Mouse (Mus musculus): Measurements from ENCODE around the gene Dcaf6. TPM values are rescaled to one million over a fixed set of nuclear protein-coding genes. Genes with fewer than 3 reads are reported as not detected.
"Not testable (repeated sequence)": the region's sequence is repeated elsewhere in the genome, so short reads cannot be mapped to it uniquely, and the experiment has no call there.

Gene Dcaf6
- polyA plus RNA-seq, 1 experiment from 2014 or later, result 11.9 TPM

DNA sequence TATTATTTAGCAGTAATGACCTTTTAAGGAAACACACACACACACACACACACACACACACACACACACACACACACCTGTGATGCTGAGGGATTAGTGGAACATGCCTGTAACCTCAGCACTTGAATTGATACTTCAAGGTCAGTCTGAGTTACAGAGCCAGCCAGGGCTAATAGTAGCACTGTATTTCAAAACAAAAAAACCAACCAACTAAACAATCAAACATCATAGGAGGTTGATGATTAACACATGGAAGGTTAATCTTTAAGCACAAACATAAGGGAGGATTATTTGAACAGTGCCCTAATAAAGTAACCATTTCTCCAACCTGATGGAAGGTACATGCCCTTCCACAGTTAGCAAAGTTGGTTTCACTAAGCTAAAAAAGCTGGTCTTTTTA, 111.6 kb downstream of the Dcaf6 start:
- no peak for ATAC-seq (ENCODE audit: low FRiP score)
- Histone ChIP-seq H3K27me3 (ENCODE audit: control insufficient read depth, insufficient read depth, low read length) (no peaks in the 10 kb centered on the region), H3K27ac (ENCODE audit: low read depth, low read length) (no peak overlapping the region)

DNA sequence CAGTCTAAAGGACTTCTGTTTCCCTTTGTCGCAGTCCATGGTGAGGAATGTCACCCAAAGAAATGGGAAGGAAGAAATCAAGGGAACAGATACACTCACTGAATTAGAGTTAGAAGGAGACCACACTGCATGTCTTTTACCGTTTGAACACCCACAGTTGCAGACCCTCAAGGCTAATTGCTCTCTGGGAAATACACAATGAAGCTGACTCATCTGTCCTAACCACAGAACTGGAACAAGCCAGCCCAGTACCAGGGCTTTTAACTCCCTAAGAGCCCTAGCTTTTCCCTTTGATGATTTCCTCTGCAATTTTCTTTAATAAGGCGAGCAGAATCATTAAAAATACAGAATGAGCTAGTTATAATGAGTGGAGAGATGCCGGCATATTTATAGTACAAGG, 115.8 kb downstream of the Dcaf6 start:
- WGBS, result 70% methylated on average over 4 of the region's 4 CpGs

More for the DNA sequence above, 111.6 kb downstream of the Dcaf6 start:
- no peak for DNase-seq (ENCODE audit: low spot score)
- H3K9ac ChIP-seq (ENCODE audit: low read depth, low read length), result no peak overlapping the region
- H3K4me3 ChIP-seq (ENCODE audit: low read depth, low read length), result no peak overlapping the region
- no peaks in the 10 kb centered on the region for H3K36me3 ChIP-seq (ENCODE audit: control insufficient read depth, insufficient read depth, low read length)
- H3K9me3 ChIP-seq (ENCODE audit: control insufficient read depth, low read length), result no peaks in the 10 kb centered on the region
- H3K4me1 ChIP-seq (replicated peaks; ENCODE audit: control insufficient read depth, insufficient read depth, low read length), result no peaks in the 10 kb centered on the region
- H3K4me2 ChIP-seq (replicated peaks; ENCODE audit: low read depth, low read length), result no peak overlapping the region

DNA sequence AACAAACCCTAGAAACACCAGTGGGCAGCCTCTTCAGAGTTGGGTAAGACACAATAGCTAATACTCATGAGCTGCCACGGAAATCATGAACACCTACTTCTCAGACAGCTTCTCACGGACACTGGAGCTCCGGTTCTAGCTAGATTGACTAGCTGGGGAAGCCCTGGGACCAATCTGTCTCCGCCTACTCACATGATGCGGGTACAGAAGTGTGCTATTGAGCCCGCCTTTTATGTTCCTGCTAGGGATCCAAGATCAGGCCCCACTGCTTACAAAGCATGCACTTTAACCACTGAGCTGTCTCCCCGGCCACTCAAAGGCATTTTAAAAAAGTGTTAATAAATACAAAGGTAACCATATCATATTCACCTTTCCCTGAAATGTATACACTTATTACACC, 118.1 kb downstream of the Dcaf6 start:
- no peaks in the 10 kb centered on the region for H3K27me3 ChIP-seq (ENCODE audit: control insufficient read depth, insufficient read depth, low read length)
- WGBS, result 69% methylated on average over 7 of the region's 7 CpGs
- no peak overlapping the region for H3K9ac ChIP-seq (ENCODE audit: low read depth, low read length)
- H3K36me3 ChIP-seq (ENCODE audit: control insufficient read depth, insufficient read depth, low read length), result no peaks in the 10 kb centered on the region
- H3K9me3 ChIP-seq (ENCODE audit: control insufficient read depth, low read length), result no peaks in the 10 kb centered on the region
- DNase-seq (ENCODE audit: low spot score) (no peak), ATAC-seq (ENCODE audit: low FRiP score) (no peak)
- H3K4me2 ChIP-seq (replicated peaks; ENCODE audit: low read depth, low read length), result no peak overlapping the region
- no peak overlapping the region for H3K27ac ChIP-seq (ENCODE audit: low read depth, low read length)
- no peaks in the 10 kb centered on the region for H3K4me1 ChIP-seq (replicated peaks; ENCODE audit: control insufficient read depth, insufficient read depth, low read length)
- H3K4me3 ChIP-seq (ENCODE audit: low read depth, low read length), result no peak overlapping the region

More for the DNA sequence above, 115.8 kb downstream of the Dcaf6 start:
- Histone ChIP-seq H3K4me1 (replicated peaks; ENCODE audit: control insufficient read depth, insufficient read depth, low read length) (no peaks in the 10 kb centered on the region), H3K36me3 (ENCODE audit: control insufficient read depth, insufficient read depth, low read length) (no peaks in the 10 kb centered on the region), H3K4me3 (ENCODE audit: low read depth, low read length) (no peak overlapping the region), H3K27ac (ENCODE audit: low read depth, low read length) (no peak overlapping the region), H3K9me3 (ENCODE audit: control insufficient read depth, low read length) (no peaks in the 10 kb centered on the region), H3K9ac (ENCODE audit: low read depth, low read length) (no peak overlapping the region), H3K4me2 (replicated peaks; ENCODE audit: low read depth, low read length) (no peak overlapping the region), H3K27me3 (ENCODE audit: control insufficient read depth, insufficient read depth, low read length) (no peaks in the 10 kb centered on the region)
- DNase-seq (ENCODE audit: low spot score) (no peak), ATAC-seq (ENCODE audit: low FRiP score) (no peak)

DNA sequence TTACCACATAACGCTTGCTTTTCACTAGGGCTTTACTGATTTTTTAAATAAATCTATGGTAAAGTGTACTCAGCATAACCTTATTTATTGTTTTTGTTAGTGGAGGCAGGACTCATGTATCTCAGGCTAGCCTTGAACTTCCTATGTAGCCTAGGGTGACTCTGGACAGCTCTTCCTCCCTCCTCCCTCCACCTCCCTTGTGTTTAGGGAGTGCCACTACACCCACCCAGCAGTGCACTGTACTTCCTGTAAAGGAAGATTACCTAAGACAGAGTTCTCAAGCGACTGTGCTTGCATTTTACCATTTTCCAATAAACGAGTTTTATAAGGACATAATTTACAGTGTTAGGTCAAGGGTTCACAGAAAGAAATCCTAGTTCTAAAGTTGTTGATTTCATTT, 127.5 kb downstream of the Dcaf6 start:
- no peaks in the 10 kb centered on the region for H3K9me3 ChIP-seq (ENCODE audit: control insufficient read depth, low read length)
- no peaks in the 10 kb centered on the region for H3K4me1 ChIP-seq (replicated peaks; ENCODE audit: control insufficient read depth, insufficient read depth, low read length)
- 86% methylated on average over 3 of the region's 3 CpGs for WGBS
- ATAC-seq (ENCODE audit: low FRiP score) (no peak), DNase-seq (ENCODE audit: low spot score) (no peak)
- no peak overlapping the region for H3K4me3 ChIP-seq (ENCODE audit: low read depth, low read length)
- no peak overlapping the region for H3K9ac ChIP-seq (ENCODE audit: low read depth, low read length)
- H3K27me3 ChIP-seq (ENCODE audit: control insufficient read depth, insufficient read depth, low read length), result no peaks in the 10 kb centered on the region
- no peak overlapping the region for H3K27ac ChIP-seq (ENCODE audit: low read depth, low read length)
- no peaks in the 10 kb centered on the region for H3K36me3 ChIP-seq (ENCODE audit: control insufficient read depth, insufficient read depth, low read length)
- no peak overlapping the region for H3K4me2 ChIP-seq (replicated peaks; ENCODE audit: low read depth, low read length)

DNA sequence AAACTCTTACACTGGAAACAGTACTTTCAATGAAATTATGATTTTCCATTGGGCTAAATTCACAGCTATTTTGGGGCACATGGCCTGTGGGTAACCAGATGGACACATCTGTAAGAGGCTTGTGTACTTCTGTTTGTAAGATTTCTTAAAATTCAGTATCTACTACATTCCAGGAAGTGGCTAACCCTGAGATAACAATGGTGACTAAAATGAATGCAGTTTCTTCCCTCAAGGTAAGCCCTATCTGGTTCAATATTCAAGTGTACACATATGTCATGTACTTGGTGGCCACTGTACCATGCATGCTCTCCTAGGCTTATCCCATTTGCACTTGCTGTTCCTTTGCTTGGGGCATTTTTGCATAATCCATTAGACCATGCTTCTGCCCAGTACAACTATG, 129.4 kb downstream of the Dcaf6 start:
- H3K27me3 ChIP-seq (ENCODE audit: control insufficient read depth, insufficient read depth, low read length), result no peaks in the 10 kb centered on the region
- H3K9ac ChIP-seq (ENCODE audit: low read depth, low read length), result no peak overlapping the region
- H3K4me1 ChIP-seq (replicated peaks; ENCODE audit: control insufficient read depth, insufficient read depth, low read length), result no peaks in the 10 kb centered on the region
- no peaks in the 10 kb centered on the region for H3K36me3 ChIP-seq (ENCODE audit: control insufficient read depth, insufficient read depth, low read length)
- no peak overlapping the region for H3K4me3 ChIP-seq (ENCODE audit: low read depth, low read length)
- no peak overlapping the region for H3K4me2 ChIP-seq (replicated peaks; ENCODE audit: low read depth, low read length)
- no peak overlapping the region for H3K27ac ChIP-seq (ENCODE audit: low read depth, low read length)
- DNase-seq (ENCODE audit: low spot score) (no peak), ATAC-seq (ENCODE audit: low FRiP score) (no peak)
- no peaks in the 10 kb centered on the region for H3K9me3 ChIP-seq (ENCODE audit: control insufficient read depth, low read length)

DNA sequence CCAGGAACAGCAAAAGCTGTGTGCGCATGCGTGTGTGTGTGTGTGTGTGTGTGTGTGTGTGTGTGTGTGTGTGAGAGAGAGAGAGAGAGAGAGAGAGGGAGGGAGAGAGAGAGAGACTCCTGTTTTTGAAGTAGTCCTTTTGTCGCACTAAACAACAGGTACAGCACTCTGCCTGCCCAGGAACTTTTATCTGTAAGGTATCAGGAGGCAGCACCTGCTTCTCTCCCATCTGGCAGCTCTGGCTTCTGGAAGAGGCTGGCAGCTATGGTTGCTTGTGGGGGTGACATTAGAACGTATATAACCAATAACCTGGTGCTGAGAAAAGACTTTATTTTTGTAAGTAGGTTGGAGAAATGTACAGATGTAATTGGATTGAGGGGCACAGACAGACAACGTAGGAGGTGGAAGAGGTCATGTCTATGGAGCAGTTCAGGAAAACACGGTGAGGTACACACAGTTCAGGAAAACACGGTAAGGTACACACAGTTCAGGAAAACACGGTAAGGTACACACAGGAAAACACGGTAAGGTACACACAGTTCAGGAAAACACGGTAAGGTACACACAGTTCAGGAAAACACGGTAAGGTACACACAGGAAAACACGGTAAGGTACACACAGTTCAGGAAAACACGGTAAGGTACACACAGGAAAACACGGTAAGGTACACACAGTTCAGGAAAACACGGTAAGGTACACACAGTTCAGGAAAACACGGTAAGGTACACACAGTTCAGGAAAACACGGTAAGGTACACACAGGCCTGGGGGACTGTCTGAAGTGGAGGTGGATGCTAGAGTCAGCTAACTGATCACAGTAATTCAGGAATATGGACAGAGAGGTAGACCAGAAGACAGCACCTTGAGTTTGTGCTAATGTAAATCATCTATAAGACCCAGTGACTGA, 131.6 kb downstream of the Dcaf6 start:
- WGBS, result 94% methylated on average over 17 of the region's 17 CpGs

DNA sequence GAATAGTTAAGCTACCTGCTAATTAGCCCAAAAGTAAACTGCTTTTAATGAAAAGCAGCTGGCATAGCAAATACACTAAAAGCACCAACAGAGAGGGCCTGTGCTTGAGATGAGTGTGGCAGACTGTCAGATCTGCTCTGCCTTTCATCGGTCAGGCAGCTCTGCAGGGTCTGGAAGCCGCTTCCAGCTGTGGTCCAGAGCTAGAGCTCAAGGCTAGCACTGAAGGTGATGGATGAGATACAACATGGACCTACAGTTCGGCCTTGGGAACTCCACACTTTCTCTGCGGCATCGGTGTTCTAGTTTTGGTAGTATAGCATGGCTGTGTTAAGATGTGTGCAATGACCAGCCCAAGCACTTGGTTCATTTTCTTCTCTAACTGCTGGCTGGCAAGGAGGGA, 132.4 kb downstream of the Dcaf6 start:
- ATAC-seq (ENCODE audit: low FRiP score) (no peak), DNase-seq (ENCODE audit: low spot score) (no peak)
- H3K4me1 ChIP-seq (replicated peaks; ENCODE audit: control insufficient read depth, insufficient read depth, low read length), result no peaks in the 10 kb centered on the region
- no peak overlapping the region for H3K4me3 ChIP-seq (ENCODE audit: low read depth, low read length)
- 74% methylated on average over 5 of the region's 5 CpGs for WGBS
- no peak overlapping the region for H3K9ac ChIP-seq (ENCODE audit: low read depth, low read length)
- H3K4me2 ChIP-seq (replicated peaks; ENCODE audit: low read depth, low read length), result no peak overlapping the region
- no peaks in the 10 kb centered on the region for H3K9me3 ChIP-seq (ENCODE audit: control insufficient read depth, low read length)
- no peaks in the 10 kb centered on the region for H3K27me3 ChIP-seq (ENCODE audit: control insufficient read depth, insufficient read depth, low read length)
- H3K36me3 ChIP-seq (ENCODE audit: control insufficient read depth, insufficient read depth, low read length), result no peaks in the 10 kb centered on the region
- no peak overlapping the region for H3K27ac ChIP-seq (ENCODE audit: low read depth, low read length)

More for the DNA sequence above, 131.6 kb downstream of the Dcaf6 start:
- not testable (repeated sequence) for H3K27ac ChIP-seq (ENCODE audit: low read depth, low read length); H3K9me3 ChIP-seq (ENCODE audit: control insufficient read depth, low read length); H3K27me3 ChIP-seq (ENCODE audit: control insufficient read depth, insufficient read depth, low read length); H3K36me3 ChIP-seq (ENCODE audit: control insufficient read depth, insufficient read depth, low read length); H3K9ac ChIP-seq (ENCODE audit: low read depth, low read length); H3K4me2 ChIP-seq (replicated peaks; ENCODE audit: low read depth, low read length); H3K4me3 ChIP-seq (ENCODE audit: low read depth, low read length); ATAC-seq (ENCODE audit: low FRiP score); H3K4me1 ChIP-seq (replicated peaks; ENCODE audit: control insufficient read depth, insufficient read depth, low read length); DNase-seq (ENCODE audit: low spot score)

DNA sequence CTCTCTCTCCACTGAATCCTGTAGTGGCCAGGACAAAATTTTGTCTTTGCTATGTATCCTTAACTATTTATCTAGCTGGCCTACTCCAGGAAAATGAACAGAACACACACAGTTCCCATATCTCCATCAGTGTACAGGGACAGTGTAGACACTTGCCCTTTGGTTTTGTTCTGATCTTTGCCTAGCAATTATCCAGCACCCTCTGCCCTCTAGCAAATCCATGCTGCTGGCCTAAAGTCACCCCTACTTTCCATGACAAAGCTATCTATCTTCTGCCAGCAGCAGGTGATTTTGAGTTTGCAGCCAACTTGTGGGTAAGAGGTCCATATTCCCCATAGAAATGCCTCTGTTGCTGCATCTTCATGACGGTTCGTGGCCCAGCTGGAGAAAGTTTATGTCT, 132.9 kb downstream of the Dcaf6 start:
- Histone ChIP-seq H3K4me2 (replicated peaks; ENCODE audit: low read depth, low read length) (no peak overlapping the region), H3K4me3 (ENCODE audit: low read depth, low read length) (no peak overlapping the region), H3K4me1 (replicated peaks; ENCODE audit: control insufficient read depth, insufficient read depth, low read length) (no peaks in the 10 kb centered on the region), H3K27me3 (ENCODE audit: control insufficient read depth, insufficient read depth, low read length) (no peaks in the 10 kb centered on the region), H3K36me3 (ENCODE audit: control insufficient read depth, insufficient read depth, low read length) (no peaks in the 10 kb centered on the region), H3K27ac (ENCODE audit: low read depth, low read length) (no peak overlapping the region), H3K9me3 (ENCODE audit: control insufficient read depth, low read length) (no peaks in the 10 kb centered on the region), H3K9ac (ENCODE audit: low read depth, low read length) (no peak overlapping the region)
- no peak for DNase-seq (ENCODE audit: low spot score)
- ATAC-seq (ENCODE audit: low FRiP score), result no peak
- 81% methylated on average over 2 of the region's 2 CpGs for WGBS

DNA sequence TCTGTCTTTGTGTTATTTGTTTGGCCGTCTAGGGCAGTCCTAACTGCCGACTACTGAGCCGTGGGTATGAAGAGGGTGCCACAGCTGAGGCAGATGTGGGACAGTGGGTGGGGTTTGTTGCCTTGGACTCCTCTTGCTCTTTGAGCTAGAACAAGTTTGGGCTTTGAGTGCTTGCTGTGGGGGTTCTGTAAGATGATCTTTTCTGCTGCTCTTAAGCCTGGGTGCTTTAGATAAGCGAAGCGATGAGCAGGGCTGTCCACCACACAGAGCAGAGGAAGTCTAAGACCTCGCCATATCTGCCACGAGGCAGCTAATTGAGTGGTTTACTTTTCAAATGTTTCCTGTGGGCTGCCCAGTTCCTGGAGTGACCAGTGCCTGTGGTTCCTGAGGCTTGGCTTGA, 137.3 kb downstream of the Dcaf6 start:
- Histone ChIP-seq H3K36me3 (ENCODE audit: control insufficient read depth, insufficient read depth, low read length) (0 out of 2 replicates have a peak, but pooled peaks cover 4% of the 10 kb centered on the region), H3K9me3 (ENCODE audit: control insufficient read depth, low read length) (no peaks in the 10 kb centered on the region), H3K27ac (ENCODE audit: low read depth, low read length) (no peak overlapping the region), H3K4me2 (replicated peaks; ENCODE audit: low read depth, low read length) (no peak overlapping the region), H3K9ac (ENCODE audit: low read depth, low read length) (no peak overlapping the region), H3K27me3 (ENCODE audit: control insufficient read depth, insufficient read depth, low read length) (no peaks in the 10 kb centered on the region), H3K4me3 (ENCODE audit: low read depth, low read length) (no peak overlapping the region), H3K4me1 (replicated peaks; ENCODE audit: control insufficient read depth, insufficient read depth, low read length) (no peaks in the 10 kb centered on the region)
- DNase-seq (ENCODE audit: low spot score) (no peak), ATAC-seq (ENCODE audit: low FRiP score) (no peak)
- WGBS, result 90% methylated on average over 7 of the region's 7 CpGs

Data from hindbrain, embryonic 11.5 days (tissue).